Mouse (Mus musculus) left cerebral cortex, postnatal 10 days (tissue): ENCODE measurements at regions not wholly inside any gene's neighbourhood (a gene's known extent, or its start where the extent isn't known, plus 50 kb on each side); places are given as distances from the start of the nearest gene placed in this dataset.
A peak's percentile ranks its signal among the peaks of the same experiment; 100 is the strongest.

Experiments used
- DNase-seq, 2 experiments: peaks; one replicate each; pipeline ENCODE4 v3.0.0; 2021 to 2022; ENCODE audit warnings: low spot score in 2 of 2, mixed read lengths in 1 of 2; ENCODE audit errors: extremely low spot score in 1 of 2
- intact Hi-C: fragments of 180-260 bp; cut with DNase I; formaldehyde crosslinking; loops from one replicate; pipeline ENCODE4 v1.15.1; 2025

DNA sequence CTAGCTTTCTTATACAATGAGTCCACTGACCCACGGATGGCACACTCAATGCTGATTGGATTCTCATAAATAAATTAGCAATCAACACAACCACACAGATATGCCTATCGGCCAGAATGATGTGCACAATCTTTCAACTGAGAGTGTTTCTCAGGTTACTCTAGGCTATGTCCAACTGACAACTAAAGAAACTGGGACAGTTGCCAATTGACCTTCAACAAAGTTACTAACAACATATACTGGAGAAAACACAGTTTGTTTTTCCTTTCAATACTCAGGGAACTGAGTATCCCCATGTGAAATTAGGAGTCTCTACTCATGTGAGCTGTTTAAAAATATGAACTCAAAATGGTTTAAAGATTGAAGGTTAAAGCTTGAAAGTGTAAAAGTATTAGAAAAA, 1052.7 kb upstream of the Cited2 start:
- no peak for DNase-seq
- intact Hi-C loops: no loop called here

DNA sequence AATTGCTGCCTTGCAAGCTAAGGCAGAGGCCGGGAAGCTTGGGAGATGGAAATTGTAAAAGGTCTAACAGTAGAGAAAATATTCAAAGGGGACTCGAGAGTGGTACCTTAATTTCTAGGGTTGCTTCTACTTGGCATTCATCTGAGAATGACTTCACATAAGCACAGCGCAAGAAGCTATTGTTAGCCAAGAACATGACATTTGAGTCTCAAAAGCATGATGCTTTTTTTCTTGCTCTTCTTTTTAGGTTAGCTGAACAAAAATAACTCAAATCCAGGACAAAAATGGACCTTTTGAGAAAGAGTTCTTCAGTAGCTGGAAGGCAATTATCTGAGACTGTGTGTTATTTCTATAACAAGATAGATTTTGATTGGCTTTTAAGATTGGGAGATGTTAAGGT, 1042.0 kb upstream of the Cited2 start:
- DNase-seq: no peak
- intact Hi-C loops: no loop called here

DNA sequence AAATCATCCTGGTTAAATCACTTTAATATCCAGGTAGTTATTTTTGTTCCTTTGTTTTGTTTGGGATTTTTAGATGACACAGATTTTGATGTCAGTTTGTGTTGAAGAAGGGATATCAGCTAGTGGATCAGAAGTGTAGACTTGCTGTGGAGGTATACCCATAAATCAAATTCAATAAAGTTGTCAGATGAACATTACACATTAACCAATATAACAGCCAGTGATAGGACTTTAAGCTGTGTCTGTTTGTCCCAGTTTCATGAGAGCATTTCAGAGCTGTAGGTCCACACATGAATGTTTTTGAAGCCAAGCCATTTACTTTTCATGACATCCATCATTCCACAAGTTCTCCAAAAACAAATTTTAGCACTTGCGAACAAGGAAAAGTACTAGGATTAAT, 1037.7 kb upstream of the Cited2 start:
- DNase-seq: no peak
- intact Hi-C loops: no loop called here

DNA sequence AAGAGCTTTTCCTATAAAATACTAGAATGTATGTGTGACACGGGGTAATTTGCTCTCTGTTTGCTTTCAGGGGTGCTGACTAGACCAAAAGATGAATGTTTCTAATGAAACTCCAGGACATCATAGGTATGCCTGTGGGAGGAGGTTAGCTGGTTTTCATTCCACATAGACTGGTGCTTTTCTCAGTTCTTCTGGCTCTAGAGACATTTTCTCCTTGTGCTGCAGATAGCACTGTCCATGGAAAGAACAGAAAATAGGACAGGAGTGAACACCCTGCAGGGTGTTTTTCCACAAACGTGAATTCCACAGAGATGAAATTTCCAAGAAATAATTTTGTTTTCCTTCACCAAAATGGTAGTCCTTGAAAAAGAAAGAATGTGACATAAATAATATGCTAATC, 1016.0 kb upstream of the Cited2 start:
- DNase-seq: no peak
- intact Hi-C loops: no loop called here

DNA sequence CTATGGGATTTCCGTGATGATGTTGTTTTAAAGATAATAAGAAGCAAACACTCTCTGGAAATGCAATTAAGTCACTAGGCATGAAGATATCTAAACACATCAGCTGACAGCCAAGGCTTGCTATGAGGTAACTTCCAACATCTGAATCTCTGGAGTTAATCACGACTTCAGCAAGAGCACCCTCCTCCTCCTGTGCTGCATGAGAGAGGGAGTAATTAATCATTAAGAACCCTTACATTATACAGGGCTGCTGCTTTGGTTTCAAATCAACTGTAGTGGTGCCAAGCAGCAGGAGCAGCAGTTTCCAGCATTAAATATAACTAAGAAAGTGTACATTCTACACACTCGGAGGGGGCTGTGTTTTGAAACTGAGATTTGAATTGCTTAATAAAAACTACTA, 1009.9 kb upstream of the Cited2 start:
- no peak for DNase-seq
- intact Hi-C loops: no loop called here

DNA sequence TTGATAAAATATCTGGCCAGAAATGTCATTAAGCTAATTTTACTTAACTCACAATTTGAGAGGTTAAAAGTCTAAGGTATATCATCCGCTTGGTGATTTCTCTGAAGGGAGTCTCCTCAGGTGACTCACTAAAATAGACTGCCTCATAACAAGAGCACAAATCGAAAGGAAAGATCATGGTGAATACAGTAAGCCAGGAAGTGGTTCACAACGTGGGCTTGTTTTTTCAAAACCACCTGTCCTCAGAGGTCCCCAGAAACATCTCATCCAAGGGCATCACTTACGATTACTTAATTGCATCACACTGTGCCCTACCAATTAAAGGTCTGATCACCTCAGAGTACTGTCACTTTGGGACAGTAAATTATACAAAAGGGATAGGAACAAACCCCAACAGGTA, 1009.0 kb upstream of the Cited2 start:
- intact Hi-C loops: no loop called here
- no peak for DNase-seq

DNA sequence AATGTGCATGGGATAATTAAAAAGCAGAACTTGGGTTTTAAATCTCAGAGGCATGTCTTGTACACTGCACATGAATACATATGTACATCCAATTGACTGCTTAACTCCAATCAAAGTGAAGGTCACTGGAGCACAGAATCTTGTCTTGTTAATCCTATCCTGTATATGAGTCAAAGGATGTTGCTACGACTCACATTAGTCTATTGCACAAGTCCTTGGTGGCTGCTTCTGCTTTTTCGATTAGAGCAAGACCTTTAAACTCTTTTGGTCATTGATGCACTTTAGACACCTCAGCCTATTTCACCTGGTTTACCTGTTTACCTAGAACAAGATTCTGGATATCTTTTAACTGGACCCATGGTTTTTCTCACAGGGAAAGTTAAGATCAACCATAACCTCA, 1008.5 kb upstream of the Cited2 start:
- DNase-seq: no peak
- intact Hi-C loops: no loop called here

DNA sequence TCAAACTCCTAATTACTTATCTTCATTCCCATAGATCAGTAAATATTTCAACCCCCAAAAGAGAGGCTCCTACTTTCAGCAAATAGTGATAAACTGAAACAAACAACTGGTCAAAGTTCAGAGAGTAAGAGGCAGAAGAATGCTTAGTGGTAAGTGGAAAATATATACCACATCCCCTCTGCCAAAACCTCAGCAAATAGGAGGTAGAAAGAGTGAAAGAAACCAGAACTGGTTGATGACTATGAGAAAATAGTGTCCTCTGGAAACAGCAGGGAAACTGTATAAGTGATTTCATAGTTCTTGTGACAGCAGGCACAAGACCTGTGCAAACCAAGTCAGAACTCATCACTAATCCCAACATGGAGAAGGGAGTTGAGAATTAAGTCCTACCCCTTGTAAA, 980.8 kb upstream of the Cited2 start:
- intact Hi-C loops: no loop called here
- DNase-seq: no peak

DNA sequence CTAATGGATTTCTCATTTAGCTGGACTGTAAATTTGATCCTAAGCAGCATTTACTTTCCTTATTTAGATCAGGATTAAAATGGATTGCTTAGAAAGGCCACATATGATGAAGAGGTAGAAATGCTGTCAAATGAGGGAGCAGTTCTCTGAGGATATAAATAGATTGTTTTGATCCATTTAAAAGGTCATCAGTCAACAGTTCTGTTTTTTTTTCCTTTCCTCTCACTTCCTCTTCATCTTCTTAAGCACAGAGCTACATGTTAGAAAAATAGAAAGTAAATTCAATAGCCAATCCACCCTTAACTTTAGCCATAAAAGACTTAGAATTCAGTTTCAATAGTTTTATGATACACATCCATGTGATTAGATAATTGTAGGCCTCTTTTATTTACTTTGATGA, 971.5 kb upstream of the Cited2 start:
- intact Hi-C loops: no loop called here
- DNase-seq: no peak

DNA sequence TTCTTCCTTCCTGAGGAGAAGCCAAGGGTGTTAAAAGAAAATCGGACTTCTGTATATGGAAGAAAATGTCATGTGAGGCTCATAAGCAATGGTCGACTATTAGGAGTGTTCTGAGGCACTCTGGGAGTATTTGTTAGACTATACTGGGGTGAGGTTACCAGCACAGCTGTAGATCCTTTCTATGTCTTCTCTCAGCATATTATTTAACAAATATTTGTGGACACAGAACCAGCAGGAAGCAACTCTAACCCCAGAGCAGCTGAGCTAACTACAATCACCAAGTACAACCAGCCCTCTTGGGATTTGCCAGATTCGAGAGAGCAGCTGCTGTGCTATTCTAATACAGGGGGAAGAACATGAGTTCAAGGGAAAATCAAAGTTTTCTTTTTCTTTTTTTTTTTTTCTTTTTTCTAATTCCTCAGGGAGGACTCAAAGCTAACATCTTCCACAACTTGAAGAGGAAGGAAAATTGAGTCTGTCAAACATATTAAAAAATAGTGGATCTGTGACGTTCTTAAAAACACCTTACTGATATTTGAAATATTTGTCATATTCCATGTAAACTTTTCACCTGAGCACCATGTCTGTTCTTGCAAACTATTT, 933.3 kb upstream of the Cited2 start:
- DNase-seq: peak in 1 of 2 experiments; percentile 29
- intact Hi-C loops: no loop called here

DNA sequence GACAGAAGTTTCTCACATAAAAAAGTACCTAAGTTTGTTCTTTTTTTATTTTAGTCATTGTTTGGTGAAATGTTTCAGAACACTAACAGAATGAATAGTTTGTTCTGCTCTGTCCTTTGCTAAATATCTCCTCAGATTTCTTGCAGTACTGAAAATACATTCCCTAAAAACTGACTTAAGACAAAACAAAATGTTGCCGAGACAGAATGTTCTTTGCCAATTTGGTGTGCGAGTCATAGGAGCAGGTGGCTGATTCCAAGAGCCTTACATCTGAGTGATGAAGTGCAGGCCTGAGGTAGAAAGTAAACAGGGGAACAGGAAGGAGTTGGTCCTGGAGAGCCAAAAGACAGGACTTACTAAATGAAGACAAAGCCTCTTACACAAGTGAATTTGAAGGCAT, 919.0 kb upstream of the Cited2 start:
- intact Hi-C loops: no loop called here
- DNase-seq: no peak

DNA sequence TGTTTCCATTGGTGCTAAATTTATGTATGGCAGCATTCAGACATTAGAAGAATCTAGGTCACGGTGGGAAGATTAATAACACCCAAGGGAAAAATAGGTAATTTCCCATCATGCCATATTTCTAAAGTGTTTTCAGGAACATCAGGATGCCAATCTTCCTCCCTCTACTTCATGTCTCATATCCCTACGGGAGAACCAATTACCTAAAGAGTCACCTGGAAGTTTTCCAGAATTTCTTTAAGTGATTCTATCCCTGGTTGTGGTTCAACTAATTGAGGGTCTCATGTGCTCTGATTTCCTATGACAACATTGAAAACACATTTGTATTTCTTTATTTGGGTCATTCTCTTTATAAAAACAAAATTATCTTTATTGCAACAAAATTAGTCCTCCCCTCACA, 912.3 kb upstream of the Cited2 start:
- intact Hi-C loops: no loop called here
- DNase-seq: no peak

DNA sequence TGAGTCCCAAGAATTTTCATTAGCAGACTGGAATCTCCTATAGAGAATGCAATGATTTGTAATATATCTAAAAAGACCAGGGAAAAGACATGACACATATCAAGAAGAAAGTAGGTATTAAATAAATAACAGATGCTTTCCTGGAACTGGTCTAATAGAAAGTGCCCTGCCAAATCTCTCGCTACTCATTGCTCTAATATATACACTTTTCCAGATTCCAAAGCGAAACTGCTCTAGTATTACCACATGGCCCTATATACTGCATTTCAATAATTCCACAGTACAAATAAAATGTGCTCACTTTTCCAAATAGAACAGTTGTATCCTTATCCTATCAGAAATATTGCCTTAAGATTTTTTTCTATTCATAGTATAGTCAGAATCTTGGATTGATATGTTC, 909.0 kb upstream of the Cited2 start:
- DNase-seq: no peak
- intact Hi-C loops: no loop called here

DNA sequence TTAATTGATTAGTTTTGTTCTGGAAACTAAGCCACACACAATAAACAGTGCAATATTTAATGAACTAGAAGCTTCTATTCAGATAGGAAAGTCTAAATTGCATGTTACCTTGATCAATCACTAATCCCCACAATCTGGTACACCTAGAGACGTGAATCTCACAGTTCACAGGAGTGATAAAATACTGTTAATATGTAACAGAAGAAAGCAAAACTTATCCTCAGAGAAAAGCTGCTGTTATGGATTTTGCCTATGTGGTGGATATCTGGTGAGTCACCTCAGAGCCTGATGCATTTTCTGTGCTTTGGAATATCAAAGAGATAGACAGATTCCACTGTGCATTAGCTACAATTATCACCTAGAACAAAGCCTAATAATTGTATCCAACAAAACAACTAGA, 861.5 kb upstream of the Cited2 start:
- intact Hi-C loops: no loop called here
- no peak for DNase-seq

DNA sequence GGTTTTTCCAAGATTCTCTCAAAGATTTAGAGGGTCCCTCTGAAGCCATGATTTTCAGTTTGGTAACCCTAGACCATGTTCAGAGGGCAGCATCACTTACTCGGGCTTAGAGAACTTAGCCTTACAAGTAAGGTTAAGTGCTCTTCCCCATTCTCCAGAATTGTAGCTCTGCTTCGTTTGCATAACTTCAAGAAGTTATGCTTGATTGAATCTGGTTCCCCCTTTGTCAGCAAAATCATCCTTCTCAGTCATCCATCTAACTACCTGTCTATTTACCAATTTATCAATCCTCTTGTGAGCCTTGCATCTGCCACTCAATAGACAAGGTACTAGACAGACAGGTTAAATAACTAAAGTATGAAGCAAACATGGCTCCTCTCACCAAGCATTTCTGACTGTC, 856.1 kb upstream of the Cited2 start:
- intact Hi-C loops: no loop called here

DNA sequence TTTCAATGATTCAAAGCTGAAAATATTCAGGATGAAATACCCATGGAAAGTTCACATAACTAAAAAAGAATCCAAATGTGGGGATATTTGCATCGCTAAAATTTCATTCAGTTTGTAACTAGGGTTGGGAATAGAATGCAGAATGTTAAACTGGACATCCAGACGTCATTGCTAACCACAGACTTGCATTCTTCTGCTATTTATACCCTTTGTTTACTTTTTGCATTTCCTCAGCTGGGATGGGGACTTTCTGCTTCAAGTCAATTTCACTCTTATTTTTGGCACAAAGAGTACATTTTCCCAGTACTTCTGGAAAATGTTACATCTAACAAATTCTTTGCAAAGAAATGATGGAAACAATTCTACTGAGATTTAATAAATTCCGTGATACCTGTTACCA, 848.9 kb upstream of the Cited2 start:
- intact Hi-C loops: no loop called here
- no peak for DNase-seq

More for the DNA sequence above, 856.1 kb upstream of the Cited2 start:
- DNase-seq: no peak

DNA sequence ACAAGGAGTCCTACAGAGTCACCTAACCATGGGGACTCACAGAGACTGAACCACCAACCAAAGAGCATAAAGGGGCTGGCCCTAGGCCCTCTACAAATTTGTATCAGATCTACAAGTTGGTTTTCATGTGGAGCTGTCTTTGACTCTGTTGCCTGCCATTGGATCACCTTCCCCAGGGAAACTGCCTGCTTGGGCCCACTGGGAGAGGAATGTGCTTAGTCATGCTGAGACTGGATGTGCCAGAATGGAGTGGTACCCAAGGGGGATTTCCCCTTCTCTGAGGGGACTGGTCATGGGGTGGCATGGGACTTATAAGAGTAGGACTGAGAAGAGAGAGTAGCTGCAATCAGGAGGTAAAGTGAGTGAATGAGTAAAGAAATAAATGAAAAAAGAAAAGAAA, 844.8 kb upstream of the Cited2 start:
- intact Hi-C loops: no loop called here
- no peak for DNase-seq

DNA sequence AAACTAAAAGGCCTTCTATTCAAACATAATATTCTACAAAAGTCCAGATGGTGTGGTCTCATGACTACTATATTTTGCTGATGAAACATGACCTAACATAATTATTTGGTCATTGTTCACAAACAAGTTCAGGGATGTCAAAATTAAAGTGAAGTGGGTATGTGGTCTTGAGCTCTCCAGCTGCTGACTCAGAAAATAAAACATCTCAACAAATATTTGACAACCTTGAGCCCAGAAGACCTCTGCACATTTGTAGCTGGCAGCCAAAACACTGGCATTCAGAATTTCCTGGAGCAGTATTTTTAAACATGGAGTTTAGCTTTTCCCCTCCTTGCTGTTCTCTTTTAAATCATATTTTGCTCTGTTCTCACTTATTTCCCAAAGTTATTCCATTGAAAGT, 829.7 kb upstream of the Cited2 start:
- no peak for DNase-seq
- intact Hi-C loops: no loop called here

DNA sequence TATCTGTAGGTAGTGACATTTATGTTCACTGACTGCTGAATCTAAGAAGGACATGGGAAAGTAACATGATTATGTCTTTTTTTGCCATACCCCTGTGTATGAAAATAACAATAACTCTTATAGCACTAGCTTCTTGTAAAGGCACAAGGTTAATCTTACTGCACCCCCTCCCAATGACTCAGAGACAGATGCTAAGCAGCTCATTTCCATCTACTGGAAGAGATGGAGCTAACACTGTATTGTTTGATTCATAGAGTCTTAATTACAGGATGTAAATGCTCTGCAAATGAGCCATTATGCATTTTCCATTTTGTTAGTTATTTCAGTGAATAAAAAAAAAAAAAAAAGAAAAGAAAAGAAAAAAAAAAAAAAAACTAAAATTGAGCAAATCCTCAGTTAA, 827.7 kb upstream of the Cited2 start:
- DNase-seq: no peak
- intact Hi-C loops: no loop called here

DNA sequence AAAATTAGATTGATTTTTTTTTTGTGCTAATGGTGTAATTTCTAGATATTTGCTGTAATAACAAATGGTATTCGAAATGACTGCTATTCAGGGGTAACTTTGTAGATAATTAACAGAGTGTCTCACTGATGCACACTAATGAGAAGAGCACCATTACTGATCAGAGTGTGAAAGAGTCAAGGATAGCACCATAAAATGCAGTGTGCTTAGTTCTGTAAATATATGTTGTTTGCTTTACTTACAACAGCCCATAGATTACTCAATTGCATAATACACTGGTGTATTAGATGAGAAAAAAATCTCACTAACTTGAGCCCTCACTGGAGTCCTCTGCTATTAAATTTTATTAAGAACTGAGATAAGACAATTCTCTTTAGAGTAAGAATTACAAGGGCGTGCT, 800.1 kb upstream of the Cited2 start:
- no peak for DNase-seq
- intact Hi-C loops: no loop called here

DNA sequence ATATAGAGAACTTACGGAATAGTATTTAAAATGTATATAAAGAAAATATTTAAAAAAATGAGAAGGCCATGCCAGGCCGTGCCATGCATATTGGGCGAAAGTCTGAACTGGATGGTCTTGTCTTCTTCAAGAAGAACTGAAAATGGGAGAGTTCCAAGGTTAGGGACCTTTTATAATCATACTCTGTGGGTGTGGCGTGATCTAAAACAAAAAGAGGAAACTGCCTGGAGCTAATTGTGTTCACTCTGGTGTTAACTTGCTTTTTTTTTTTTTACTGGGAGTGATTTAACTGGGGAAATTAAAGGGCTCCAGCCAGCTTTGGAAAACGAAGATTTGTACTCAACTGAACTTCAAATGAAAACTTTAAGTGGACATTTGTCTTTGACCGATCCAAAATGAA, 799.2 kb upstream of the Cited2 start:
- no peak for DNase-seq
- intact Hi-C loops: no loop called here

DNA sequence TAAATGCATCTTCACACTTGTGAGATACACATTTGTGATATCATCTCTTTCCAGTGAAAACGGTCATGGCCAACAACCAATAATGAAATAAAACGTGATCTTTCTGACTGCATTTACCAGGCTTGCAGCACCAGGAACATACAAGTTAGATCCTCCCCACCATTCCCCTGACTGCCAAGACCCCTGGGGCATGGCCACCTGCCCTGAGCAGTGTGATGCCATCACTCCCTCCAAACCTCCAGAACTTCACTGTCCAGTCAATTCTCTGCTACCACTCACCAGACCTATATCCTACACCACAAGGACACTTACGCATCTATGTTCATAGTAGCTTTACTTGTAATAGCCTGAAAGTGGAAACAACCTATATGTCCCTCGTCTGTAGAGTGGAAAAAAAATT, 785.3 kb upstream of the Cited2 start:
- intact Hi-C loops: no loop called here
- DNase-seq: no peak
